Mouse (Mus musculus) kidney, embryonic 14.5 days (tissue): ENCODE measurements around the gene Aco2. TPM values are rescaled to one million over a fixed set of nuclear protein-coding genes. Genes with fewer than 3 reads are reported as not detected.

Experiments used
- ATAC-seq: fragments of 200-750 bp; cut with Nextera tagmentation; 2 replicates; pipeline ENCODE4 v1.8.0; 2017; ENCODE audit warnings: moderate number of reproducible peaks, mild to moderate bottlenecking, moderate TSS enrichment, moderate library complexity; ENCODE audit not compliant: low FRiP score, low TSS enrichment
- H3K27ac ChIP-seq: fragments of 300-500 bp; sonication (generic); 2 replicates; pipeline ENCODE4 v1.5.1; 2014; ENCODE audit warnings: low read depth, mild to moderate bottlenecking, low read length, moderate library complexity, mixed read lengths
- H3K27me3 ChIP-seq: fragments of 300-500 bp; sonication (generic); 2 replicates; pipeline ENCODE4 v1.6.1; 2014; ENCODE audit warnings: mild to moderate bottlenecking, low read length; ENCODE audit not compliant: control insufficient read depth, insufficient read depth
- H3K36me3 ChIP-seq: fragments of 300-500 bp; sonication (generic); 2 replicates; pipeline ENCODE4 v1.6.1; 2014; ENCODE audit warnings: low read length, mixed read lengths; ENCODE audit not compliant: control insufficient read depth, insufficient read depth
- H3K4me1 ChIP-seq: fragments of 300-500 bp; sonication (generic); 2 replicates; pipeline ENCODE4 v1.6.1; 2014; ENCODE audit warnings: low read length, mixed read lengths; ENCODE audit not compliant: control insufficient read depth, insufficient read depth
- H3K4me2 ChIP-seq: fragments of 300-500 bp; sonication (generic); replicated peaks from 2 replicates; pipeline ENCODE4 v1.6.1; 2014; ENCODE audit warnings: low read depth, mild to moderate bottlenecking, low read length
- H3K4me3 ChIP-seq: fragments of 300-500 bp; sonication (generic); 2 replicates; pipeline ENCODE4 v1.5.1; 2014; ENCODE audit warnings: mild to moderate bottlenecking, low read length
- H3K9ac ChIP-seq: fragments of 300-500 bp; sonication (generic); 2 replicates; pipeline ENCODE4 v1.6.1; 2014; ENCODE audit warnings: low read depth, mild to moderate bottlenecking, low read length, moderate library complexity
- H3K9me3 ChIP-seq: fragments of 300-500 bp; sonication (generic); 2 replicates; pipeline ENCODE4 v1.6.1; 2016; ENCODE audit warnings: low read length; ENCODE audit not compliant: control insufficient read depth
- WGBS: fragments of 180-500 bp; shearing (Covaris S2); extraction: QIAGEN DNeasy Blood & Tissue Kit; methylation state at CpG from one replicate; pipeline ENCODE4 v1.1.7; 2014; 5-methylcytosine and 5-hydroxymethylcytosine counted together
- polyA plus RNA-seq: library from polyadenylated mRNA; unstranded; fragments of >200 nt; fragmentation: Nextera tagmentation; extraction: Ambion mirVana; gene quantifications from 2 replicates; pipeline ENCODE4 v1.2.1, GENCODE M21; 2014

Gene Aco2
- polyA plus RNA-seq, result 123 and 191 TPM in 2 replicates

DNA sequence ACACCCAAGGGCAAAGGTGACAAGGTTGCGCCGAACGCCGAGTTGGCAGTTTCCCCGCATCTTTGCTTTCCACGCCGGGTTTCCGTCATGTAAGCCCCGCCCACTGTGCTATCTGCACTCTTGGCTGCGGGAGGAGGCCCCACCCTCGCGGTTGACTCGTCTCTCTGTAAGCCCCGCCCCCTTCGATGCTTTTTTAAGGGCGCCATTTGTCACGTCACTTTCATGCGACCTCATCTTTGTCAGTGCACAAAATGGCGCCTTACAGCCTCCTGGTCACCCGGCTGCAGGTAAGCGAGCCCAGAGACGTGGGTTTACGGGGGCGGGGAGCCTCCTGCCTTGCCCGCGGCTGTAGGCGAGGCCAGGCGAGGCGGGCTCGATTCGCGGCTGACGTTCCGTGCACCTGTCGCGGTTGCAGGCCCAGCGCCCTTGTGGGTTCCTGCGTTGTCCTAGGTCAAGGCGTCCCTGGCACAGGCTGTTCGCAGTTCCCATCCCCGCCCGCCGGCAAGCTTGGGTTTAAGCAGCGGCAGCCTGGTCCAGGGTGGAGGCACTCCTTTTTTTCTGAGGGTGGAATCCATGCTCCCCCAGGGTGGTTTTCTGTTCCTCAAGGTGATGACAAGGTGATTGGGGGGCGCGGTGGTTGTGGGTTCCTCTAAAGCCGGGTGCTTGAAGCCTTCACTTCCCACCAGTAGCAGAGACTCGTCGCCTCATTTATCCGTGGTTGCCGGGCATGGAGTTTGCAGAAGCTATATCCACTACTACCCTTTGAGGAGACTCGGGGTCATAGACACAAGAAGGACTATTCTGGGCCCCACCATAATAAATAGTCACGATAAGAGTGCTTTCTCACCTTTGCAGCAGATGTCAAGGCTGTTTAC, at the start of gene Aco2:
TSS of gene Aco2 (plus strand) at position 48 of the 875 bp plus-strand sequence.
- Histone ChIP-seq H3K4me1 (peaks cover 3% of the 10 kb centered on the region; the same call in 1 of the 2 replicates), H3K27me3 (no peaks in the 10 kb centered on the region), H3K9ac (peak within 1 kb of the TSS; percentile 85), H3K36me3 (peaks cover 35% of the 10 kb centered on the region), H3K27ac (peak within 1 kb of the TSS; percentile 98), H3K9me3 (no peaks in the 10 kb centered on the region), H3K4me3 (peak within 1 kb of the TSS; percentile 97), H3K4me2 (peak within 1 kb of the TSS; percentile 87)
- under 1% methylated on average over 53 of the region's 53 CpGs for WGBS
- ATAC-seq, result peak; percentile 83

DNA sequence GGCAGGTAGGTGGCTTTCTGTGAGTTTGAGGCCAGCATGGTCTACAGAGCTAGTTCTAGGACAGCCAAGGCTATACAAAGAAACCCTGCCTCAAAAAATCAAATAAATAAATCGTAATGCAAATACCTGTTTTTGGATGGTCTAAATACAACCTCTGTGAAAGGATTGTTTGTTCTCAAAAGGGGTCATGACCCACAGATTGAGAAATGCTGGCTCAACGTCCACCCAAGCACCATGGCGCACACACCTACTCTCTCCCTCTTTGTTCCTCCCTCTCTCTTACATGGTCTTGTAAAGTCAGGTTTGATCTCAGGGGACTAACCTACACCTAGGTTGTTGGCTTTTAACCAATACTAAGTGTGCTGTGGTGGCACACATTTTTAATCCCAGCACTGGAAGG, 49.5 kb upstream of the Aco2 start:
- no peak overlapping the region for H3K9ac ChIP-seq
- no peak for ATAC-seq
- no peak overlapping the region for H3K27ac ChIP-seq
- WGBS, result 85% methylated on average over 3 of the region's 3 CpGs
- no peaks in the 10 kb centered on the region for H3K9me3 ChIP-seq
- no peaks in the 10 kb centered on the region for H3K27me3 ChIP-seq
- no peak overlapping the region for H3K4me2 ChIP-seq
- no peaks in the 10 kb centered on the region for H3K4me1 ChIP-seq
- no peak overlapping the region for H3K4me3 ChIP-seq
- peaks cover 45% of the 10 kb centered on the region; the same call in 1 of the 2 replicates for H3K36me3 ChIP-seq

DNA sequence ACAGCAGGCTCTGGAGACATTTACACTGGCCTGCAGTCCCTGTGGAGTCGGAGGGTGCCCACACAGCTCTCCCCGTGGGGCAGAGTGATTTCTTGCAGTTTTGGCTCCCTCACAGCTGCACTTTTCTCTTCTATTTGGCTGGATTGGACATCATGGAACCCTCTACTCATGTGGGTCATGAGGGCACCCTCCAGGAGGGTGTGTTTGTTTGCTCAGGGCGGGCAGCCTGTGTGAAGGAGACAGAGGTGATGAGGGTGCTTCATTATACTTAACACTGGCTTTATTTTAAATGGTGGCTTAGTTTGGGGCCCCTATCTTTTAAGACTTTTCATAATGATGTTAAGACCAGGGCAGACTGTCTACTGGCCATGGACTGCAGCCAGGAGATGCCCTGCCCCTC, 47.3 kb upstream of the Aco2 start:
- no peaks in the 10 kb centered on the region for H3K9me3 ChIP-seq
- peaks cover 45% of the 10 kb centered on the region; the same call in 1 of the 2 replicates for H3K36me3 ChIP-seq
- ATAC-seq, result no peak
- no peaks in the 10 kb centered on the region for H3K27me3 ChIP-seq
- H3K27ac ChIP-seq, result no peak overlapping the region
- H3K4me2 ChIP-seq, result no peak overlapping the region
- H3K9ac ChIP-seq, result no peak overlapping the region
- no peak overlapping the region for H3K4me3 ChIP-seq
- no peaks in the 10 kb centered on the region for H3K4me1 ChIP-seq
- WGBS, result 82% methylated on average over 3 of the region's 3 CpGs

DNA sequence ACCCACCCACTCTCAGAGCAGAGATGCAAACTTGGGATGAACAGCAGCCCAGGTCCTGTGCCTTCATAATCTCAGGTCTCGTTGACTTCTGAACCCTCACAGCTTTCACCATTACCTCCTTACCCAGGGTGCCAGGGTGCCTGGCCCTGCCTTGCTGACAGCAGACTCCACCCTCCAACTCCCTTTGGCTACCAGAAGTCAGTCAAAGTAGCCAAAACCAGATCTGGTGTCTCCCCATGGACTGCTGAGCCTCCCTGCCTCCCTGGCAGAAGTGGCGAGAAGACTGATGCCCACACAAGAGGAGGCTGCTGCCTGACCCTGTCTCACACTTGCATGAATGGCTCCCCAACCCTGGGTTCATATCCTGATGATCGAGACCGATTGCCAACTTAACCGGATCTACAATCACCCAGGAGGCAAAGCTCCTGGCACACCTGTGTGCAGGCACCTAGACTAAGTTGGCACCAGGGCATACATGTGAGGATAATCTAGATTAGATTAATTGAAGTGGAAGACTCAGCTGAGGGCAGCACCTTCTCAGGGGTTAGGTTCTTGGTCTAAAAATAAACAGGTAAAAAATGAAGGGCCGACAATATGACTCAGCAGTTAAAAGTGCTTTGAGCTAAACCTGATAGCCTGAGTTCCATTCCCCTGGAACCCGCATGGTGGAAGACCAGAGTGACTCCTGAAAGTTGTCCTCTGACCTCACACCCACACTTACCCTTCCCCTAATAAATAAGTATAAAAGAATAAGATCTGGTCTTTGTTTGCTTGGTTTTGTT, 43.5 kb upstream of the Aco2 start:
- H3K4me1 ChIP-seq, result no peaks in the 10 kb centered on the region
- no peak overlapping the region for H3K9ac ChIP-seq
- no peak overlapping the region for H3K4me2 ChIP-seq
- 87% methylated on average over 7 of the region's 7 CpGs for WGBS
- no peak for ATAC-seq
- H3K4me3 ChIP-seq, result no peak overlapping the region
- no peaks in the 10 kb centered on the region for H3K9me3 ChIP-seq
- peaks cover 23% of the 10 kb centered on the region; the same call in 1 of the 2 replicates for H3K36me3 ChIP-seq
- H3K27me3 ChIP-seq, result no peaks in the 10 kb centered on the region
- no peak overlapping the region for H3K27ac ChIP-seq

DNA sequence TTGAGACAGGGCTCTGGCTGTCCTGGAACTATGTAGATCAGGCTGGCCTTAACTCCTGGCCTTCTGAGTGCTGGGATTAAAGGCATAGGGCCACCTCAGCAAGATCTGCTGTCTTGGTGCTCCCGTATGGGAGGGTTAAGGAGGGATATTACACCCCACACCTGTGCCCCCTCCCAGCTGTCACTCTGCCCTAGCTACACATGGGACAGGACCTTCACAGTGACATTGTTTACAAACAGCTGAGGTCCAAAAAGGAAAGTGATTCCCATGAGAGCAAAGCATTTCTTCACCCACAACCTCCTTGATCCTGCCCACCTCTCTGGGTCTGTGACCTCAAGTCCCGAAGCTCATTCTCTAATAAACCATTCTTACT, 42.9 kb upstream of the Aco2 start:
- H3K27me3 ChIP-seq, result no peaks in the 10 kb centered on the region
- no peak overlapping the region for H3K4me2 ChIP-seq
- H3K9me3 ChIP-seq, result no peaks in the 10 kb centered on the region
- no peak for ATAC-seq
- 72% methylated on average over 2 of the region's 2 CpGs for WGBS
- no peaks in the 10 kb centered on the region for H3K4me1 ChIP-seq
- H3K36me3 ChIP-seq, result peaks cover 20% of the 10 kb centered on the region; the same call in 1 of the 2 replicates
- no peak overlapping the region for H3K27ac ChIP-seq
- H3K4me3 ChIP-seq, result no peak overlapping the region
- H3K9ac ChIP-seq, result no peak overlapping the region

DNA sequence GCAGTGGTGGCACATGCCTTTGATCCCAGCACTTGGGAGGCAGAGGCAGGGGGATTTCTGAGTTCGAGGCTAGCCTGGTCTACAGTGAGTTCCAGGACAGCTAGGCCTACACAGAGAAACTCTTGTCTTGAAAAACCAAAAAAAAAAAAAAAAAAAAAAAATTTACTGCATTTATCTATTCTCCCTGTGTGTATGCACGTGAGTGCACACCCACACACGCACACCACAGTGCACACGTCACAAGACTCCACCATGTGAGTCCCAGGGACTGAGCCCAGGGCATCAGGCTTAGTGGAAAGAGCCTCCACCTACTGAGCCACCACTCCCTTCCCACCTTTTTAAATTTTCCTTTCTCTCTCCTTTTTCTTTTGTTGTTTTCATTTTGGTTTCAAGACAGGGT, 41.6 kb upstream of the Aco2 start:
- H3K4me2 ChIP-seq, result no peak overlapping the region
- no peak for ATAC-seq
- 95% methylated on average over 4 of the region's 4 CpGs for WGBS

DNA sequence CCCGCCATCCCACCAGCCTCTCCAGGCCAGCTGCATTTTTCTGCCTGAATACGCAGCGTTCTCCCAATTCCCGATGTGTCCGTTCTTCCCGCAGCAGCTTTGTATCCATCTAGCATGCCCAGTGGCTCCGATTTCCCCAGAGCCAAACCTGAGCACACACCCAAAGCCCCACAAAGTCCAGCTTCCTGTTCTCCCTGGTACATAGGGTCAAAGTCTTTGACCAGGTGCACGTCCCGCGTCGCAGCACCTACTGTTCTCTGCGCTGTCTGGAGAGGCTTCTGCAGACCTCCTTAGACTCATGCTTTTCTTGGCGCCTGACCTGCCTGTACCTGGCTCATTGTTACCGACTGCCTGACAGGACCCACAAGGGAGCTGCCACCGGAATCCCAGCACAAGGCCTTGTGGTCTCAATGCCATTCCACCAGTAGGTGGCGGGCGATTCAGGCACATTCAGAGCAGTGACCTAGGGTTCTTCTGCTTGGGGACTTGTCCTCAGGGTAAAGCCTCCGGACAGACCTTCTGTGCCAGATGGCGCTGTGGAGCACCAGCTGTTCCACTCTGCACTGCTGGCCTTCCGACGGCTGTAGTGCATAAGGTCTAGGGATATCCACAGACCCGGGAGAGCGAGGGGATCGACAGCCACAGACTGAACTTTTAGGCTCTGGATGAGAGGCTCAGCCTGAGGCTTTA, 40.8 kb upstream of the Aco2 start:
- no peak overlapping the region for H3K4me3 ChIP-seq
- H3K9me3 ChIP-seq, result no peaks in the 10 kb centered on the region
- H3K4me2 ChIP-seq, result peak overlapping the region; percentile 15; the same call in 1 of the 2 replicates
- peaks cover under 1% of the 10 kb centered on the region; the same call in 1 of the 2 replicates for H3K36me3 ChIP-seq
- no peak overlapping the region for H3K27ac ChIP-seq
- H3K9ac ChIP-seq, result peak overlapping the region; percentile 31; the same call in 1 of the 2 replicates
- H3K27me3 ChIP-seq, result no peaks in the 10 kb centered on the region
- H3K4me1 ChIP-seq, result peaks cover 7% of the 10 kb centered on the region
- 19% methylated on average over 24 of the region's 24 CpGs for WGBS
- ATAC-seq, result peak; percentile 90

More for the DNA sequence above, 41.6 kb upstream of the Aco2 start:
- Histone ChIP-seq H3K36me3 (peaks cover 8% of the 10 kb centered on the region; the same call in 1 of the 2 replicates), H3K9me3 (no peaks in the 10 kb centered on the region), H3K27me3 (no peaks in the 10 kb centered on the region), H3K27ac (no peak overlapping the region), H3K4me3 (no peak overlapping the region), H3K4me1 (0 out of 2 replicates have a peak, but pooled peaks cover under 1% of the 10 kb centered on the region), H3K9ac (no peak overlapping the region)

DNA sequence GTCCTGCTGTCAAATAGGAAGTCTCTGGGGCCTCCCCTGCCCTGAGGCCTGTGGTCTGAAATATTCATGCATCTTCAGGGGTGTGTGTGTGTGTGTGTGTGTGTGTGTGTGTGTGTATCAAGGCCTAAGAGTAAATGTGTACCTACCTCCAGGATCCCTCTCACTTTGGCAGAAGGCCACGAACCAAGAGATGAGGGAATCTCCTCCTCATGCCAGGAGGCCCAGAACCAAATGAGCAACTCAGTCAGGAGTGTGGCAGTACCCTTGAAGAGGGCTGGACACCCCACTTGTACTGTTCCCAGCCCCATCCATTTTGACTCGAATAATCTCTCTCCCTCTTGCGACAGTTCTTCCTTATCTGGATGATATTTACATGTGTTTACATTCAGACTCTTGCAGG, 39.9 kb upstream of the Aco2 start:
- 76% methylated on average over 3 of the region's 3 CpGs for WGBS
- no peak for ATAC-seq
- no peak overlapping the region for H3K27ac ChIP-seq
- H3K27me3 ChIP-seq, result no peaks in the 10 kb centered on the region
- no peak overlapping the region for H3K4me3 ChIP-seq
- H3K4me2 ChIP-seq, result no peak overlapping the region
- no peaks in the 10 kb centered on the region for H3K9me3 ChIP-seq
- H3K4me1 ChIP-seq, result peaks cover 7% of the 10 kb centered on the region
- no peaks in the 10 kb centered on the region; the same call in 1 of the 2 replicates for H3K36me3 ChIP-seq
- no peak overlapping the region for H3K9ac ChIP-seq
